Mouse (Mus musculus) C2C12 (cell line): ENCODE results near the gene Corin. TPM values are rescaled to one million over a fixed set of nuclear protein-coding genes. Genes with fewer than 3 reads are reported as not detected.

Experiments used
- H3K27me3 ChIP-seq: one replicate; pipeline ENCODE4 v1.6.1; 2011; ENCODE audit not compliant: control insufficient read depth, insufficient read depth, insufficient read length
- H3K36me3 ChIP-seq: one replicate; pipeline ENCODE4 v1.6.1; 2011; ENCODE audit not compliant: control insufficient read depth, insufficient read depth
- H3K4me3 ChIP-seq: one replicate; pipeline ENCODE4 v1.5.1; 2011; ENCODE audit warnings: mild to moderate bottlenecking, control low read depth; ENCODE audit not compliant: poor library complexity, insufficient read depth, severe bottlenecking
- H3K79me2 ChIP-seq: one replicate; pipeline ENCODE4 v1.6.1; 2011; ENCODE audit not compliant: control insufficient read depth, insufficient read depth
- H3K79me3 ChIP-seq: one replicate; pipeline ENCODE4 v1.6.1; 2011; ENCODE audit warnings: low read depth, control low read depth
- H3ac ChIP-seq: one replicate; pipeline ENCODE3; 2011; ENCODE audit warnings: low read depth; ENCODE audit not compliant: control insufficient read depth, insufficient read length
- CEBPB ChIP-seq: IDR thresholded peaks from one replicate; pipeline ENCODE4 v1.6.1; 2011; ENCODE audit warnings: low read depth, mild to moderate bottlenecking, control low read depth, moderate library complexity
- CTCF ChIP-seq: IDR thresholded peaks from one replicate; pipeline ENCODE4 v1.5.1; 2011; ENCODE audit not compliant: control insufficient read depth, insufficient read depth, insufficient read length
- FOSL1 ChIP-seq: IDR thresholded peaks from one replicate; pipeline ENCODE4 v1.8.0; 2011; ENCODE audit warnings: mild to moderate bottlenecking, low read length; ENCODE audit not compliant: poor library complexity, insufficient read depth, severe bottlenecking
- MAX ChIP-seq: IDR thresholded peaks from one replicate; pipeline ENCODE4 v1.6.1; 2011; ENCODE audit warnings: mild to moderate bottlenecking, control low read depth
- MYOD1 ChIP-seq: IDR thresholded peaks from one replicate; pipeline ENCODE4 v1.6.1; 2011; ENCODE audit warnings: low read depth; ENCODE audit not compliant: control insufficient read depth, insufficient read length
- MYOG ChIP-seq: IDR thresholded peaks from one replicate; pipeline ENCODE4 v1.6.1; 2011; ENCODE audit not compliant: control insufficient read depth, insufficient read length; ENCODE audit errors: extremely low read depth
- USF1 ChIP-seq: IDR thresholded peaks from one replicate; pipeline ENCODE4 v1.6.1; 2011; ENCODE audit warnings: low read depth, mild to moderate bottlenecking, control low read depth, moderate library complexity
- polyA plus RNA-seq: library from polyadenylated mRNA; unstranded; fragments of >200 nt; fragmentation: generic; extraction: Trizol; gene quantifications from one replicate; pipeline ENCODE4 v1.2.1, GENCODE M21; 2012; ENCODE audit warnings: missing spikeins

Corin gene
- polyA plus RNA-seq, 1 experiment: 0.02 TPM

- H3ac ChIP-seq: no peak overlapping the region
- H3K79me3 ChIP-seq: no peaks in the 10 kb centered on the region
- no peaks in the 10 kb centered on the region for H3K36me3 ChIP-seq
- H3K27me3 ChIP-seq: peaks cover 11% of the 10 kb centered on the region
- TF ChIP-seq FOSL1: no peak
- TF ChIP-seq MYOD1: no peak
- no peak for TF ChIP-seq MAX
- no peak for TF ChIP-seq MYOG
- TF ChIP-seq CEBPB: no peak
- TF ChIP-seq USF1: no peak
- TF ChIP-seq CTCF: no peak
- H3K79me2 ChIP-seq: no peaks in the 10 kb centered on the region
- no peak overlapping the region for H3K4me3 ChIP-seq
These were observed 136.3 kb downstream of the Corin start for GRCm38 (mm10) chr5:72368004-72368403.

GRCm38 (mm10) chr5:72365801-72366200 is 138.5 kb downstream of the Corin start:
- no peak overlapping the region for H3K4me3 ChIP-seq
- H3K79me3 ChIP-seq: no peaks in the 10 kb centered on the region
- no peak for TF ChIP-seq FOSL1
- TF ChIP-seq CTCF: no peak
- TF ChIP-seq MYOD1: no peak
- TF ChIP-seq USF1: no peak
- no peak for TF ChIP-seq MAX
- no peak for TF ChIP-seq MYOG
- TF ChIP-seq CEBPB: no peak
- H3K79me2 ChIP-seq: no peaks in the 10 kb centered on the region
- H3K36me3 ChIP-seq: no peaks in the 10 kb centered on the region
- peaks cover 7% of the 10 kb centered on the region for H3K27me3 ChIP-seq
- no peak overlapping the region for H3ac ChIP-seq

- TF ChIP-seq MYOG (no peak), MAX (no peak), MYOD1 (no peak), USF1 (no peak), CEBPB (no peak), FOSL1 (no peak), CTCF (no peak)
- no peaks in the 10 kb centered on the region for H3K79me3 ChIP-seq
- H3K27me3 ChIP-seq: no peaks in the 10 kb centered on the region
- no peaks in the 10 kb centered on the region for H3K79me2 ChIP-seq
- H3ac ChIP-seq: no peak overlapping the region
- H3K4me3 ChIP-seq: no peak overlapping the region
- H3K36me3 ChIP-seq: no peaks in the 10 kb centered on the region
These were observed 140.4 kb downstream of the Corin start for GRCm38 (mm10) chr5:72363838-72364237.

GRCm38 (mm10) chr5:72353746-72354145 is 150.5 kb downstream of the Corin start:
- Histone ChIP-seq H3K79me3 (no peaks in the 10 kb centered on the region), H3K79me2 (no peaks in the 10 kb centered on the region), H3K4me3 (no peak overlapping the region), H3ac (no peak overlapping the region), H3K27me3 (peaks cover 5% of the 10 kb centered on the region), H3K36me3 (no peaks in the 10 kb centered on the region)
- TF ChIP-seq MYOG: no peak
- TF ChIP-seq MAX: no peak
- no peak for TF ChIP-seq CTCF
- TF ChIP-seq CEBPB: no peak
- no peak for TF ChIP-seq FOSL1
- TF ChIP-seq USF1: no peak
- TF ChIP-seq MYOD1: no peak

GRCm38 (mm10) chr5:72350081-72350758 is 154.1 kb downstream of the Corin start:
- H3ac ChIP-seq: no peak overlapping the region
- no peaks in the 10 kb centered on the region for H3K79me2 ChIP-seq
- peaks cover 3% of the 10 kb centered on the region for H3K27me3 ChIP-seq
- H3K36me3 ChIP-seq: no peaks in the 10 kb centered on the region
- H3K79me3 ChIP-seq: no peaks in the 10 kb centered on the region
- TF ChIP-seq CTCF: peak; percentile 48
- TF ChIP-seq MYOG: no peak
- no peak overlapping the region for H3K4me3 ChIP-seq

- no peaks in the 10 kb centered on the region for H3K79me3 ChIP-seq
- H3K36me3 ChIP-seq: no peaks in the 10 kb centered on the region
- H3K27me3 ChIP-seq: no peaks in the 10 kb centered on the region
- TF ChIP-seq CEBPB (no peak), USF1 (no peak), MYOG (no peak), FOSL1 (no peak), CTCF (no peak), MYOD1 (no peak), MAX (no peak)
- no peaks in the 10 kb centered on the region for H3K79me2 ChIP-seq
- H3ac ChIP-seq: no peak overlapping the region
- H3K4me3 ChIP-seq: no peak overlapping the region
These were observed 155.7 kb downstream of the Corin start for GRCm38 (mm10) chr5:72348591-72348990.
